Mouse (Mus musculus): ENCODE measurements around the gene Gm48551. TPM values are rescaled to one million over a fixed set of nuclear protein-coding genes. Genes with fewer than 3 reads are reported as not detected.
A peak's percentile ranks its signal among the peaks of the same experiment; 100 is the strongest.

Gm48551 gene
- total RNA-seq, 2 experiments from 2014 or later, result 0.51 to 0.84 TPM

GRCm38 (mm10) chr10:81356352-81356990 lies 27.8 kb upstream of the Gm48551 start:
- DNase-seq, result no peak
- intact Hi-C loops (cut with DNase I), result no loop called here

GRCm38 (mm10) chr10:81356991-81357844 lies 27.0 kb upstream of the Gm48551 start, which contains the start of gene Mfsd12:
Gene Mfsd12, plus strand, starts transcription at chr10:81357491.
- intact Hi-C loops (cut with DNase I), result no loop called here
- peak; percentile 96 for DNase-seq

- DNase-seq, result no peak
- intact Hi-C loops (cut with DNase I), result loop anchor here (2.0 kb wide), 1 partner anchor 19 kb away; no protein-coding TSS in a partner anchor
Measured at GRCm38 (mm10) chr10:81358209-81358608, 26.1 kb upstream of the Gm48551 start.

- DNase-seq, result no peak
- intact Hi-C loops (cut with DNase I), result loop anchor here (2.0 kb wide), 1 partner anchor 18 kb away; no protein-coding TSS in a partner anchor
Measured at GRCm38 (mm10) chr10:81358841-81359240, 25.4 kb upstream of the Gm48551 start.

- intact Hi-C loops (cut with DNase I), result no loop called here
- DNase-seq, result no peak
Measured at GRCm38 (mm10) chr10:81360721-81361120, 23.5 kb upstream of the Gm48551 start.

- no peak for DNase-seq
- intact Hi-C loops (cut with DNase I), result no loop called here
Measured at GRCm38 (mm10) chr10:81362336-81362949, 21.8 kb upstream of the Gm48551 start.

- peak; percentile 46 to 70 for DNase-seq
- intact Hi-C loops (cut with DNase I), result no loop called here
Measured at GRCm38 (mm10) chr10:81363436-81364346, 20.6 kb upstream of the Gm48551 start.

GRCm38 (mm10) chr10:81364666-81365065 lies 19.6 kb upstream of the Gm48551 start:
- intact Hi-C loops (cut with DNase I), result no loop called here
- peak; percentile 58 to 61 for DNase-seq

GRCm38 (mm10) chr10:81365073-81365472 lies 19.2 kb upstream of the Gm48551 start:
- intact Hi-C loops (cut with DNase I), result no loop called here
- no peak for DNase-seq

- intact Hi-C loops (cut with DNase I), result no loop called here
- no peak for DNase-seq
Measured at GRCm38 (mm10) chr10:81365672-81366476, 18.4 kb upstream of the Gm48551 start, which contains the start of gene 4930404N11Rik. Gene 4930404N11Rik, minus strand, starts transcription at chr10:81365816.

GRCm38 (mm10) chr10:81366477-81367206 lies 17.6 kb upstream of the Gm48551 start:
- intact Hi-C loops (cut with DNase I), result no loop called here
- no peak for DNase-seq

GRCm38 (mm10) chr10:81367207-81367495 lies 17.1 kb upstream of the Gm48551 start:
- no peak for DNase-seq
- intact Hi-C loops (cut with DNase I), result no loop called here

- intact Hi-C loops (cut with DNase I), result no loop called here
Measured at GRCm38 (mm10) chr10:81375322-81375721, 8.9 kb upstream of the Gm48551 start.

GRCm38 (mm10) chr10:81376561-81377361 lies 7.5 kb upstream of the Gm48551 start:
- DNase-seq, result no peak
- intact Hi-C loops (cut with DNase I), result loop anchor here (2.0 kb wide), 1 partner anchor 18 kb away; no protein-coding TSS in a partner anchor

More at GRCm38 (mm10) chr10:81375322-81375721, 8.9 kb upstream of the Gm48551 start:
- no peak for DNase-seq

GRCm38 (mm10) chr10:81377362-81377664 lies 7.0 kb upstream of the Gm48551 start:
- DNase-seq, result no peak
- intact Hi-C loops (cut with DNase I), result loop anchor here (2.0 kb wide), 1 partner anchor 19 kb away; no protein-coding TSS in a partner anchor

GRCm38 (mm10) chr10:81377793-81378552 lies 6.3 kb upstream of the Gm48551 start, which contains the start of gene Fzr1:
Gene Fzr1, minus strand, starts transcription at chr10:81378516.
- intact Hi-C loops (cut with DNase I), result loop anchor here (2.0 kb wide), 1 partner anchor 19 kb away; no protein-coding TSS in a partner anchor
- DNase-seq, result no peak
